ENCODE assay signal across 12 mouse cellular contexts in the genomic region with DNA sequence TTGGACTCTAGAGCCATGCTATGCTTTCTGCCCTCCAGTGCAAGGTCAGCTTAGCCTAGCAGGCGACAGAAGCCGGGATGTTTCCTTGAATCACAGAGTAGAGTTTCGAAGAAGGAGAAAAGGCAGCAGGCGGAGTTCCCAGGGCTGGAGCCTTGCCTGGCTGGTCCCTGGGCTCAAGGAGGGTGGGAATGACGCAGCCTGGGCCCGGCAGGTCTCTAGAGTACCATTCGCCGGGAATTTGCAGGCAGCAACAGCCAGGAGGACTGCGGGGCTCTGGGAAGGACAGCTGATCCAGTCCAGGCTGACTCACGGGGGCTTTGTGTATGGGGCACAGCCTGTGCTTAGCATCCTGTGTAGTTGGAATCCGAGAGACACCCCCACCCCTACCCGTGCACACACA. TPM values are rescaled to one million over a fixed set of nuclear protein-coding genes. Genes with fewer than 3 reads are reported as not detected.
DNase-seq lines count a peak whose midpoint lies in the region; ATAC-seq lines count a peak whose summit lies in the region.
"Had no signal": no experiment of that assay in that cellular context is flagged by ENCODE, and none has a peak within 500 bp of the region (broad histone marks: within the 10 kb centered on the region; RNA-seq: fewer than 3 reads in every experiment).

No protein-coding gene starts in this region.

- no peaks in the 10 kb centered on the region for H3K36me3 ChIP-seq in heart, embryonic 10.5 days
- H3K36me3 ChIP-seq in liver, embryonic 11.5 days (ENCODE audit: control insufficient read depth, insufficient read depth, low read length): no peaks in the 10 kb centered on the region
- no peaks in the 10 kb centered on the region for H3K36me3 ChIP-seq in kidney, embryonic 15.5 days
- H3K36me3 ChIP-seq: embryonic facial prominence, embryonic 12.5 days; forebrain, embryonic 10.5 days; liver, embryonic 12.5 days had no signal

- peak; percentile 69 to 74 for DNase-seq in heart, adult 18-20 months
- DNase-seq in heart, embryonic 10.5 days (ENCODE audit: low spot score): no peak
- DNase-seq in NIH3T3 (ENCODE audit: low read depth): peak; percentile 48
- DNase-seq in gastrocnemius, postnatal 10 days: peak; percentile 70
- DNase-seq in heart, postnatal 25 days (ENCODE audit: low spot score): peak; percentile 71
- no peak for DNase-seq in liver, embryonic 11.5 days (ENCODE audit: low spot score)
- DNase-seq in MN1 (ENCODE audit: low spot score): no peak

- H3K4me2 ChIP-seq in liver, embryonic 11.5 days: no peak overlapping the region
- no peak overlapping the region for H3K4me2 ChIP-seq in kidney, embryonic 15.5 days
- H3K4me2 ChIP-seq: embryonic facial prominence, embryonic 12.5 days; liver, embryonic 12.5 days had no signal

- no peak overlapping the region for H3K4me3 ChIP-seq in heart, embryonic 10.5 days
- H3K4me3 ChIP-seq in liver, embryonic 11.5 days (ENCODE audit: low read depth, low read length): no peak overlapping the region
- no peak overlapping the region for H3K4me3 ChIP-seq in kidney, embryonic 15.5 days (replicated peaks)
- H3K4me3 ChIP-seq: embryonic facial prominence, embryonic 12.5 days; forebrain, embryonic 10.5 days; liver, embryonic 12.5 days; megakaryocyte, embryonic 14.5 days had no signal

- intact Hi-C loops in heart, postnatal 25 days (cut with DNase I): loop anchor here (5.0 kb wide), 1 partner anchor 291 kb away; no protein-coding TSS in a partner anchor

- 81% methylated on average over 12 of the region's 12 CpGs for WGBS in heart, embryonic 10.5 days
- 77% methylated on average over 12 of the region's 12 CpGs for WGBS in liver, embryonic 11.5 days
- WGBS in kidney, embryonic 15.5 days: 84% methylated on average over 12 of the region's 12 CpGs

- no peak overlapping the region for H3K9ac ChIP-seq in liver, embryonic 11.5 days (ENCODE audit: low read depth, low read length)
- no peak overlapping the region for H3K9ac ChIP-seq in kidney, embryonic 15.5 days
- H3K9ac ChIP-seq: embryonic facial prominence, embryonic 12.5 days; liver, embryonic 12.5 days had no signal

- H3K27me3 ChIP-seq in heart, embryonic 10.5 days (ENCODE audit: insufficient read depth, poor library complexity, severe bottlenecking): peaks cover 25% of the 10 kb centered on the region; the same call in 1 of the 2 replicates
- H3K27me3 ChIP-seq in liver, embryonic 11.5 days (replicated peaks; ENCODE audit: control insufficient read depth, insufficient read depth, low read length): no peaks in the 10 kb centered on the region
- 0 out of 2 replicates have a peak, but pooled peaks cover 3% of the 10 kb centered on the region for H3K27me3 ChIP-seq in kidney, embryonic 15.5 days

- ATAC-seq in liver, embryonic 11.5 days (replicated peaks; ENCODE audit: low FRiP score): no peak
- ATAC-seq in kidney, embryonic 15.5 days (replicated peaks; ENCODE audit: low FRiP score): no peak
- ATAC-seq: liver, embryonic 12.5 days had no signal

- no peaks in the 10 kb centered on the region for H3K9me3 ChIP-seq in heart, embryonic 10.5 days
- H3K9me3 ChIP-seq in liver, embryonic 11.5 days (ENCODE audit: control insufficient read depth, low read length): no peaks in the 10 kb centered on the region
- no peaks in the 10 kb centered on the region for H3K9me3 ChIP-seq in kidney, embryonic 15.5 days (replicated peaks)
- H3K9me3 ChIP-seq: embryonic facial prominence, embryonic 12.5 days; forebrain, embryonic 10.5 days; liver, embryonic 12.5 days had no signal

- H3K27ac ChIP-seq in heart, embryonic 10.5 days: no peak overlapping the region
- H3K27ac ChIP-seq in liver, embryonic 11.5 days (ENCODE audit: low read depth, low read length): no peak overlapping the region
- no peak overlapping the region for H3K27ac ChIP-seq in kidney, embryonic 15.5 days
- H3K27ac ChIP-seq: embryonic facial prominence, embryonic 12.5 days; forebrain, embryonic 10.5 days; liver, embryonic 12.5 days had no signal

- peaks cover 10% of the 10 kb centered on the region for H3K4me1 ChIP-seq in heart, embryonic 10.5 days
- no peaks in the 10 kb centered on the region for H3K4me1 ChIP-seq in liver, embryonic 11.5 days (replicated peaks; ENCODE audit: control insufficient read depth, insufficient read depth, low read length)
- H3K4me1 ChIP-seq in kidney, embryonic 15.5 days: peaks cover 13% of the 10 kb centered on the region
- H3K4me1 ChIP-seq: liver, embryonic 12.5 days; megakaryocyte, embryonic 14.5 days had no signal

RNA-seq across cellular contexts. Expression of gene Fgf18, which starts 48.8 kb away (rescaled TPM):
- total RNA-seq in heart, adult 18-20 months (2021): 1 to 10 TPM; 3.8 to 4.1 TPM
- polyA plus RNA-seq in heart, embryonic 10.5 days (2016; fragmentation: Nextera tagmentation; extraction: Ambion mirVana): 1.1 and 2.6 TPM in 2 replicates
- total RNA-seq in gastrocnemius, postnatal 10 days (2021): 1 to 10 TPM; 7.3 to 9.3 TPM
- 1 to 10 TPM; 5.1 to 6.0 TPM for total RNA-seq in heart, postnatal 25 days (2021)
- 0.56 and 0.90 TPM in 2 replicates for polyA plus RNA-seq in liver, embryonic 11.5 days (2014; fragmentation: Nextera tagmentation; extraction: Ambion mirVana)
- 2.5 and 4.3 TPM in 2 replicates for polyA plus RNA-seq in kidney, embryonic 15.5 days (2015; fragmentation: Nextera tagmentation; extraction: Ambion mirVana)

Comparison
In these comparisons a context has a peak if more than half of its experiments do, and no peak if none do; other contexts are left out.
1. DNase-seq: peak in heart, adult 18-20 months (2 of 2), NIH3T3 (single experiment), gastrocnemius, postnatal 10 days (single experiment) and heart, postnatal 25 days (single experiment); none in heart, embryonic 10.5 days (single experiment), liver, embryonic 11.5 days (single experiment) and MN1 (single experiment).